Mouse (Mus musculus) monocyte, adult 2 months (primary cell): ENCODE data around the gene Plxdc2.

Experiments
- DNase-seq, 2 experiments: peaks; one replicate each; pipeline ENCODE4 v3.0.0; 2022; ENCODE audit warnings: low spot score in 2 of 2, low read depth in 1 of 2

Plxdc2 gene

DNA sequence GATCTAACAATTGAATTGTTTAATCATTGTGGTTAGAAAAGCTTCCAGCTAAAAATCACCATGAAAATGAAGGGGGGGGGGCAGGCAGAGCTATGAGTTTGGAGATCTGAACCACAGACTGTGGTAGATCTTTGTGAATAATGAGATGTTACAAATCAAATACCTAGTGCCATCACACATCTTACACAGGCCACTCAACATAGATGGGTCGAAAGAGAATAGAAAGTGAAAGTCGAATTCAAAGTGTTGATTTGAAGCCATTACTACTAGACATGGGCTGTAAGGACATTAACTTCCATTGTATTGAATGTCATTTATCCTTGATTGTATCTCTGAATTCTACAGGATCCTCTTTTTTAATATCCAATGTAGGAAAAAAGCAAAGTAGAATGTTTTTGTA lies 212.2 kb downstream of the Plxdc2 start:
- DNase-seq = no peak

- no peak for DNase-seq
Measured at GRCm38 (mm10) chr2:16571169-16571751, 215.2 kb downstream of the Plxdc2 start.

- DNase-seq = no peak
Measured at GRCm38 (mm10) chr2:16576566-16576965, 220.5 kb downstream of the Plxdc2 start.

- DNase-seq = no peak
Measured at GRCm38 (mm10) chr2:16578153-16578552, 222.0 kb downstream of the Plxdc2 start.

DNA sequence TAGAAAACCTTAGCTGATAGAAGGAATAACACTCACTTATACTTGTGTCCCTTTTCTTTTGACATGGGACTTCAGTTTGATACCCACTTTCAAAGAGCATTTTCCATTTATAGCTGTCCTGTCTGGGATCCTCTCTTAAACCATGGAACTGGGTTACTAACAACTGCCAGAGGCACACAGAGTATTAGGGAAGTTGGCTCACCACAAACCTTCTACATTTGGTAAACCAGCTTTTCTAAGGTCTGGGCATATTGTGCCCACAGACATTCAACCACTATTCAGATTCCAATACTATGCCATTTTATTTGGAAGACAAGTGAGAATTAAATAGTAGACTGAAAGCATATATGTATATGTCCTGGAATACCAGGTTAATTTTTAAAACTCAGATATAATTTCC lies 232.4 kb downstream of the Plxdc2 start:
- no peak for DNase-seq

DNA sequence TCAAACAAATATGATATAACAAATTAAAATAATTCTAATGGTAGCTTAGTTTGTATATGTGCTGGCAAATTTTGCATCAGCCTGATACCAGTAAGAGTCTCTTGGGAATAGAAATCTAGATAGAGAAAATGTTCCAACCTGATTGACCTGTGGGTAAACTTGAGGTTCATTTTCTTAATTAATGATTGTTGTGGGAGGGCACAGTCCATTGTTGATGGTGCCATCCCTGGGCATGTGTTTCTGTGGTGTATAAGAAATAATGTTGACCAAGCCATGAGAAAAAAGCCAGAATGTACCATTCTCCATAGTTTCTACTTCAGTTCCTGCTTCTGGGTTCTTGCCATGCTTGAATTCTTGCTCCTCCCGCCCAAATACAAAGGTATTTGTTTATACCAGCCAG lies 239.3 kb downstream of the Plxdc2 start:
- no peak for DNase-seq

GRCm38 (mm10) chr2:16598231-16598630 lies 242.1 kb downstream of the Plxdc2 start:
- DNase-seq = no peak

- no peak for DNase-seq
Measured at GRCm38 (mm10) chr2:16604291-16604690, 248.2 kb downstream of the Plxdc2 start.

DNA sequence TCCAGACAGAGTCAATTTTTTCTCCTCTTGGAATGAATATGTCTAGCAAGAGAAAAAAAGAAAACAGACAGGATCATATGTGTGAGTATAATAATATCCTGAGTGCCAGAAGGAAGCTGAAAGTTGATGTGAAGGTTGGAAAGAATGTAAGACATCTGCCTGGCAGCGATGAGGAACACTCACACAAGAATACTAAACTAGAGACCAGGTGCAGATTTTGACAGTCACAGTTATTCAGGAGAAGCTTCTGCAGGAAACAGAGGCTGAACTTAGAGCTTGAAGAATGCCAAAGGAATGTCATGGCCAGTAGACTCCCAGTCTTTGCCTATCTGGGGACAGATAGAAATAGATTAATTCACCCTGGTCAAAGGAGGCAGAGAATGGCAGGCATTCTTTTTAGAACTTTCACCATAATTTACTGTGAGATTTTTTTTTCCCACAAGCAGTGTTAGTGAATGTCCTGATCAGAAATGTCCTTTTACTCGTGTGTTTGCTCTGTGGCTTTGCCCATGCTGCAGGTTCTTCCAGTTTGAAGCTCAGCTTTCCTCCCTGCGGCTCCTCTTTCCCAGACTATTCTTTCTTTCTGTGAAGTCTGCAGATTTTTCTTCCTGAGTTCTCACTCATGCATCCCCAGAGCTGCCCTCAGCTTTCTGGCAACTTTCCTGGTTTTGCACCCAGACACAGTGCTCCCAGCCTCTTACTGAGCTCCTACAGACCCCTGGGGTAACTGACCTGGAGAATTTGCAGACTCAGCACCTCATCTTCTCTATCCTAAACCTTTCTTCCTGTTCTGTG lies 251.9 kb downstream of the Plxdc2 start:
- DNase-seq = no peak

- DNase-seq = no peak
Measured at GRCm38 (mm10) chr2:16642061-16642460, 286.0 kb downstream of the Plxdc2 start.

DNA sequence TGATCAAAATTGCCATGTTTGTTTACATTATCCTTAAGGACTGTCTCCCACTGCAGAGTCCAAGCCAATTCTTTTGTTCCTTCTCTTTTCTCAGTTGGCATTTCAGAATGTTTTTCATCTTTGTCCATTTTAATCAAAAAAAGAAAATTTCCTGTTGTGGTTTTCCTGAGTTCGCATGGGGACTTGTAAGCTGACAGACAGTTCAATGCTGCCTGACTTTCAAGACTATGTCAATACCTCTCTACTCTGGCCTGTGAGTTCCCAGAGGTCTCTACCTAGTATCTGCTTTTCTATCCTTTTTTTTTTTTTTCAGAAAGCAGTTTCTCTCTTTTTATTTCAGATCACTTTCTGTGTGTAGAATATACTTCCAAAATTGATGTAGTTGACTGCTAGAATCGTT lies 295.6 kb downstream of the Plxdc2 start:
- no peak for DNase-seq

DNA sequence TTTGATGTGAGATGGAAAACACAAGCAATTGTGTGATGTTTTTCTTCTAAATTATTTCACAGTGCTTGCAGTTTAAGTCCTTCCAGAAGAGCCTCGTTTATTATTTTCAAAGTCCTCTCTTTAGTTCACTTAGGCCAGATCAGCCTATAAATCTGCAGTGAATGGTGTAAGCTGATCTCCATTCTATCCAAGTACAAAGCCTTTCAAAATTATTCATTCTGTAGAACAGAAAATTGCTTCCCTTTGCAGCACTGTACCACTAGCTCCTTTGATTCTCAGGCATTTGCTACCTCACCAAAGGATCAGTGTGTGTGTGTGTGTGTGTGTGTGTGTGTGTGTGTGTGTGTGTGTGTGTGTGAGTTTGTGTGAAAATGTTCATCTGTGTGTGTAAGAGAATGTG lies 308.4 kb downstream of the Plxdc2 start:
- no peak for DNase-seq

- DNase-seq = no peak
Measured at GRCm38 (mm10) chr2:16668391-16668790, 312.3 kb downstream of the Plxdc2 start.

DNA sequence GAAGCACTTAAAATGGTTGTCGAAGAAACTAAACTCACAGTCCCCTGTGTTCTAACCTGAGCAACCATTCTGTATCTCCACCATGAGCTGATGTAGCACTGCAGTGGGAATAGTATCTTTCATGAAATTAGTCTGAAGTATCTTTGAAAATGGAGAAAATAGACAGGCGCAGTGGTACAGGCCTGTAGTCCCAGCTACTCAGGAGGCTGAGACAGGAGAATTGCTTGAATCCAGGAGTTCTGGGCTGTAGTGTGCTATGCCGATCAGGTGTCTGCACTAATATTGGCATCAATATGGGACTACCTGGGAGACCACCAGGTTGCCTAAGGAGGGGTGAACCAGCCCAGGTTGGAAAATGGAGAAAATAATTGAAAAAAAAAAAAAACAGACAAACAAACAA lies 326.8 kb downstream of the Plxdc2 start:
- DNase-seq = no peak

DNA sequence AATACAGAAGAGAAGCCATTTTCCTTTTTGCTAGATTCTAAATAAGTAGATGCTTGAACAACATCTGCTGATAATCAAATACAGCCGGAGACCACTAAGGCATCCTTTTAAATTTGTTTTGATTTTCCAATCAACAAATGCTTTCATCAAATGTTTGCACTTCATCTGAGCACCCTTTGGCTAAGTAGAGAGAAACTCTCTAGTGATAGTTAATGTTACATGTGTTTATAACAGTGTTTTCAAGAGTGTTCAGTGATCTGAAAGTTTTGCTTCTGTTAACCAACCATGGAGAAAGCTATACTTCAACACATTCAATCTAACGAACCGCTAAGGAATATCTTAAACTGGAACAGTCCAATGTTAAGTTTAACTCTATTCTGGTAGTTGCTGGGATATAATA lies 327.6 kb downstream of the Plxdc2 start:
- DNase-seq = no peak

DNA sequence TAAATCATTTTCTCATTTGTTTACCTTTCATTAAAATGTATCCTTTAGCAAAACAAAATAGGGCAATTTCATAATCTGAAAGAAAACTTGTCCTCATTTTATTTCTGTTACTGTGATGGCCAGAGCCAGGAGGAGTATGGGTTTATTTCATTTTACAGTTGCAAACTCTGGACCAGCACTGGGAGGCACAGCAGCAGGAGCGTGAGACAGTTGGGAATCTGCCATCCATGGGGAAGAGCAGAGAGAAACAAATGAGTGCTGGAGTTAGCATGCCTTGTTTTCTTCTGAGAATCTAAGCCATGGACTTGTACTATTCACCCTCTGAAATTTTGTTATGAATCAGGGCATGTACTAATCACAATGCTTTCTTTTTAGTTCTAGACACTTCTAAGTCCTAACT lies 328.4 kb downstream of the Plxdc2 start:
- DNase-seq = no peak

DNA sequence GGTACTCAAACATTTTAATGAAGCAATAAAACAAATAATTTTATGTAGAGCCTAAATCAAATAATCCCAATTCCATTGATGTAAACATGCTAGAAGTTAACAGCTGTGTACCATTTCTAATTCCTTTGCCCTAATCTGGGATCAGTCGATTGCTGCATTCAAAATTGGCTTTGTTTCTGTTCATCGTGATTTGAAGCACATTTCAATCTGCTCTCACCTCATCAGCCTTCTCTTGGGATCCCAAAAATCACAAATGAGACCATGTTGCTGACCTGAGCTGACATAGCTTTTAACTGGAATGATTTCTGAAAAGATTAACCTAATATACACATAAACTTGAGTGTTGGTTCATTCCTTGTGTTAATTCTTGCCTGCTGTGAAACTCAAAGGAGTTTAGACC lies 340.3 kb downstream of the Plxdc2 start:
- no peak for DNase-seq

DNA sequence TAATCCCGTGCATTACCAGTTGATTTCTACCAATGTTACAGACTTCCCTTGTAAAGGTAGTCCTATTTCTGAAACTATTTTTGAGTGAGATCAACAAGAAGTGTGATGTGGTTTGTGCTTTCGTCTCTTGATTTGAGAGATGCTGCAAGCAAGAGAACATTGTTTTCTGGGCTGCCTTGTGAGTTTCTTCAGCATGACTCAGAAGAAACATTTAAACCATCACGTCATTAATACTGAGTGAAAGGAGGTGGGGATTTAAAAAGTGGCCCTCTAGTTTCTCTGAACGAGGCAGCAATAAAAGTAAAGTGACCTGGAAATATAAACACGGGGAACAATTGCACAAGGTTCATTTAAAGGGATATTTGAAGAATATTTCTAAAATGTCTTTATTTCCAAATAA lies 341.1 kb downstream of the Plxdc2 start:
- DNase-seq = no peak

GRCm38 (mm10) chr2:16706227-16706626 lies 350.1 kb downstream of the Plxdc2 start:
- DNase-seq = no peak

DNA sequence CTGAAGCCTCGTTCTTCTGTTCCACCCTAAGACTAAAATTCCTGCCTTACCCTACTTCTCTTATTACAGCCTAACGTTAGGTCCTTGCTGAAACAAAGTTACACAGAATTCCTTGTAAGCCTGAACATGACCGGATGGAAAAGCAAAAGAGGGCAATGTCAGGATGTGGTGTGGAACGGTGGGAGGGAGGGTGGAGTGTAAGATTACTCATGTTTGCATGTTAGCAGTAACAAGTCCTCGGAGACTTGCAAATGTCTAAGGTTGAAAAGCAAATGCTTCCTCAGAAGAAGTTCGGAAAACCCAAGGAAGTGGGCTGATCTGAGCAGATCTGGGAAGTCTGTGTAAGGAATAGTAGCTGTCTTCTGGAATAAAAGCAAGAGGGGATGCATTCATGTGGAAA lies 353.8 kb downstream of the Plxdc2 start:
- no peak for DNase-seq

DNA sequence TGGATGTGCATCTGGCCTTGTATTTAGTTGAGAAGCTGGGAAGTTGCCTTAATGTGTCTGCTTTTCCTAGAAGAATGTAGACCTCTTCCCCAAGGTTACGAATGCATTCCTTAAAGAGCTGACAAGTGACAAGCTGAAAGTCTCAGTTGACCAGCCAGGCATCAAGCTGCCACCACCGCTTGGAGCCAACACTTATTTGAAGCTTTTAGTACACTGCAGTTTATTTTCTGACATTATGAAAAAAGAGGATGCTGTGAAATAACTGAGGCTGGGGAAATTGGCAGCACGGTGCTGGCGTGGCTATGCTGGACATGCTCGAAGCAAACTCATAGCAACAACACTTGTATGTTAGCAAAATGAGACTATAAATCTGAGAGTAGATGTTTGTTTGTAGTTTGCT lies 374.9 kb downstream of the Plxdc2 start:
- no peak for DNase-seq

GRCm38 (mm10) chr2:16734381-16734780 lies 378.3 kb downstream of the Plxdc2 start:
- no peak for DNase-seq

DNA sequence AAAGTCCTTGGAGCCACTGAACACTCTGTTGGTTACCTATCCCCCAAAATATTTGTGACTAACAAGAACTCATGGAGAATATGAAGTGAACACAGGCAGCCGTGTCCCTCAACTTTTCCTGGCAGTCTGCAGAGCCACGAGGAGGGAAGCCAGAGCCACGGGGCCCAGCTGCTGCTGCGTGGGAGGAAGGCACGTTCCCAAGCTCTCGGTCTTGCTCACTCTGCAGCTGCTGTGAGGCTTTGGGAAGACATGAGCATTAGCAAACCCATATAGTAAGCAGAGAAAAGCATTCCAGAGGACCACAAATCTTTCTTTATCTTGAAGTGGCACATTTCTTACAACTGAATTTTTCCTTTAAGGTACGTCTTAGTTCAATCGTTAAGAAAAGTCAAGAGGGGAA lies 382.1 kb downstream of the Plxdc2 start:
- no peak for DNase-seq
